Mouse (Mus musculus) heart, embryonic 10.5 days (tissue): ENCODE data around the gene Hoxa7. TPM values are rescaled to one million over a fixed set of nuclear protein-coding genes. Genes with fewer than 3 reads are reported as not detected.

Experiments
- DNase-seq: peaks from one replicate; pipeline ENCODE4 v3.0.0-alpha.2; 2017; ENCODE audit warnings: low spot score
- H3K27ac ChIP-seq: fragments of 300-500 bp; sonication (generic); 2 replicates; pipeline ENCODE4 v1.5.1; 2016; ENCODE audit warnings: mild to moderate bottlenecking
- H3K27me3 ChIP-seq: fragments of 300-500 bp; sonication (generic); 2 replicates; pipeline ENCODE4 v1.6.1; 2016; ENCODE audit warnings: mild to moderate bottlenecking; ENCODE audit not compliant: poor library complexity, insufficient read depth, severe bottlenecking
- H3K36me3 ChIP-seq: fragments of 300-500 bp; sonication (generic); 2 replicates; pipeline ENCODE4 v1.6.1; 2016; ENCODE audit warnings: mild to moderate bottlenecking, moderate library complexity
- H3K4me1 ChIP-seq: fragments of 300-500 bp; sonication (generic); 2 replicates; pipeline ENCODE4 v1.6.1; 2016; ENCODE audit warnings: mild to moderate bottlenecking
- H3K4me3 ChIP-seq: fragments of 300-500 bp; sonication (generic); 2 replicates; pipeline ENCODE4 v1.5.1; 2016; ENCODE audit warnings: mild to moderate bottlenecking, moderate library complexity
- H3K9me3 ChIP-seq: fragments of 300-500 bp; sonication (generic); 2 replicates; pipeline ENCODE4 v1.6.1; 2016; ENCODE audit warnings: mild to moderate bottlenecking, moderate library complexity
- WGBS: fragments of 180-500 bp; shearing (Covaris S2); methylation state at CpG from one replicate; pipeline ENCODE4 v1.1.7; 2016; 5-methylcytosine and 5-hydroxymethylcytosine counted together
- polyA plus RNA-seq: library from polyadenylated mRNA; unstranded; fragments of >200 nt; fragmentation: Nextera tagmentation; extraction: Ambion mirVana; gene quantifications from 2 replicates; pipeline ENCODE4 v1.2.1, GENCODE M21; 2016

Gene Hoxa7
- polyA plus RNA-seq, 1 experiment from 2014 or later: 2.5 TPM

- Histone ChIP-seq H3K4me1 (peaks cover 14% of the 10 kb centered on the region), H3K9me3 (no peaks in the 10 kb centered on the region), H3K27me3 (peaks cover 97% of the 10 kb centered on the region), H3K36me3 (no peaks in the 10 kb centered on the region), H3K27ac (no peak overlapping the region), H3K4me3 (no peak overlapping the region)
- peak; percentile 75 for DNase-seq
- 1% methylated on average over 24 of the region's 24 CpGs for WGBS
Observed at GRCm38 (mm10) chr6:52262463-52263320, 41.0 kb upstream of the Hoxa7 start.

- H3K4me1 ChIP-seq: peaks cover 14% of the 10 kb centered on the region
- H3K36me3 ChIP-seq: no peaks in the 10 kb centered on the region
- 2% methylated on average over 9 of the region's 9 CpGs for WGBS
- H3K27me3 ChIP-seq: peaks cover 98% of the 10 kb centered on the region
- DNase-seq: peak; percentile 72
- H3K27ac ChIP-seq: no peak overlapping the region
- no peaks in the 10 kb centered on the region for H3K9me3 ChIP-seq
- H3K4me3 ChIP-seq: no peak overlapping the region
Observed at GRCm38 (mm10) chr6:52261751-52262462, 40.3 kb upstream of the Hoxa7 start.

- Histone ChIP-seq H3K4me3 (peak within 1 kb of the TSS; percentile 58), H3K4me1 (peaks cover 14% of the 10 kb centered on the region), H3K27ac (no peak within 1 kb of the TSS), H3K36me3 (no peaks in the 10 kb centered on the region), H3K27me3 (peaks cover 98% of the 10 kb centered on the region), H3K9me3 (no peaks in the 10 kb centered on the region)
- under 1% methylated on average over 71 of the region's 72 CpGs for WGBS
- DNase-seq: peak; percentile 80
Observed at GRCm38 (mm10) chr6:52260654-52261575, 39.3 kb upstream of the Hoxa7 start, which contains the start of gene Hoxa13. Hoxa13 (minus strand) TSS chr6:52260880.

GRCm38 (mm10) chr6:52259811-52260261, 38.2 kb upstream of the Hoxa7 start:
- H3K4me1 ChIP-seq: peaks cover 14% of the 10 kb centered on the region
- no peaks in the 10 kb centered on the region for H3K9me3 ChIP-seq
- H3K27ac ChIP-seq: no peak overlapping the region
- peaks cover 98% of the 10 kb centered on the region for H3K27me3 ChIP-seq
- H3K36me3 ChIP-seq: no peaks in the 10 kb centered on the region
- DNase-seq: peak; percentile 77
- WGBS: under 1% methylated on average over 37 of the region's 39 CpGs
- peak overlapping the region; percentile 58 for H3K4me3 ChIP-seq

- H3K27me3 ChIP-seq: peaks cover 98% of the 10 kb centered on the region
- WGBS: under 1% methylated on average over 24 of the region's 25 CpGs
- H3K27ac ChIP-seq: no peak overlapping the region
- H3K36me3 ChIP-seq: no peaks in the 10 kb centered on the region
- peak; percentile 71 for DNase-seq
- H3K4me1 ChIP-seq: peaks cover 14% of the 10 kb centered on the region
- peak overlapping the region; percentile 58 for H3K4me3 ChIP-seq
- no peaks in the 10 kb centered on the region for H3K9me3 ChIP-seq
Observed at GRCm38 (mm10) chr6:52259081-52259790, 37.6 kb upstream of the Hoxa7 start.

- Histone ChIP-seq H3K9me3 (no peaks in the 10 kb centered on the region), H3K4me1 (peaks cover 25% of the 10 kb centered on the region), H3K27me3 (peaks cover 98% of the 10 kb centered on the region), H3K36me3 (no peaks in the 10 kb centered on the region), H3K4me3 (no peak overlapping the region), H3K27ac (no peak overlapping the region)
- under 1% methylated on average over 6 of the region's 6 CpGs for WGBS
- DNase-seq: peak; percentile 75
Observed at GRCm38 (mm10) chr6:52256956-52257355, 35.3 kb upstream of the Hoxa7 start.

GRCm38 (mm10) chr6:52253511-52254500, 32.2 kb upstream of the Hoxa7 start:
- peaks cover 100% of the 10 kb centered on the region for H3K27me3 ChIP-seq
- 1% methylated on average over 59 of the region's 59 CpGs for WGBS

GRCm38 (mm10) chr6:52252775-52253376, 31.2 kb upstream of the Hoxa7 start:
- H3K9me3 ChIP-seq: no peaks in the 10 kb centered on the region
- under 1% methylated on average over 35 of the region's 35 CpGs for WGBS
- H3K27me3 ChIP-seq: peaks cover 100% of the 10 kb centered on the region
- no peak overlapping the region for H3K27ac ChIP-seq
- no peaks in the 10 kb centered on the region for H3K36me3 ChIP-seq
- H3K4me3 ChIP-seq: peak overlapping the region; percentile 44; the same call in 1 of the 2 replicates
- peaks cover 20% of the 10 kb centered on the region for H3K4me1 ChIP-seq
- DNase-seq: peak; percentile 75

More at GRCm38 (mm10) chr6:52253511-52254500, 32.2 kb upstream of the Hoxa7 start:
- Histone ChIP-seq H3K4me3 (peak overlapping the region; percentile 44), H3K27ac (no peak overlapping the region), H3K4me1 (peaks cover 15% of the 10 kb centered on the region), H3K9me3 (no peaks in the 10 kb centered on the region), H3K36me3 (no peaks in the 10 kb centered on the region)
- peak; percentile 73 for DNase-seq

GRCm38 (mm10) chr6:52252016-52252774, 30.5 kb upstream of the Hoxa7 start:
- H3K9me3 ChIP-seq: no peaks in the 10 kb centered on the region
- no peak overlapping the region for H3K4me3 ChIP-seq
- H3K4me1 ChIP-seq: peaks cover 20% of the 10 kb centered on the region
- DNase-seq: no peak
- WGBS: 2% methylated on average over 24 of the region's 24 CpGs
- no peaks in the 10 kb centered on the region for H3K36me3 ChIP-seq
- no peak overlapping the region for H3K27ac ChIP-seq
- peaks cover 100% of the 10 kb centered on the region for H3K27me3 ChIP-seq

GRCm38 (mm10) chr6:52251177-52251879, 29.7 kb upstream of the Hoxa7 start:
- Histone ChIP-seq H3K9me3 (no peaks in the 10 kb centered on the region), H3K27ac (no peak overlapping the region), H3K36me3 (no peaks in the 10 kb centered on the region), H3K4me1 (peaks cover 20% of the 10 kb centered on the region), H3K4me3 (no peak overlapping the region), H3K27me3 (peaks cover 100% of the 10 kb centered on the region)
- DNase-seq: peak; percentile 51
- 10% methylated on average over 7 of the region's 7 CpGs for WGBS
